15 mouse cellular contexts compared by ENCODE assay signal in genomic region chr5:5092736-5093135, GRCm38 (mm10).
DNase-seq lines count a peak whose midpoint lies in the region; ATAC-seq lines count a peak whose summit lies in the region.
"Had no signal": no experiment of that assay in that cellular context is flagged by ENCODE, and none has a peak within 500 bp of the region (broad histone marks: within the 10 kb centered on the region; RNA-seq: fewer than 3 reads in every experiment).

No protein-coding gene starts in this region.

- no peak overlapping the region for H3K4me3 ChIP-seq in forebrain, embryonic 13.5 days
- H3K4me3 ChIP-seq in forebrain, embryonic 10.5 days: no peak overlapping the region
- H3K4me3 ChIP-seq in midbrain, embryonic 12.5 days: no peak overlapping the region
- H3K4me3 ChIP-seq in midbrain, embryonic 16.5 days (ENCODE audit: low read depth, low read length): no peak overlapping the region
- H3K4me3 ChIP-seq in forebrain, embryonic 15.5 days: no peak overlapping the region
- H3K4me3 ChIP-seq: embryonic facial prominence, embryonic 10.5 days; limb, embryonic 12.5 days had no signal

- 0 out of 2 replicates have a peak, but pooled peaks cover 3% of the 10 kb centered on the region for H3K4me1 ChIP-seq in forebrain, embryonic 13.5 days
- no peaks in the 10 kb centered on the region for H3K4me1 ChIP-seq in forebrain, embryonic 10.5 days
- H3K4me1 ChIP-seq in midbrain, embryonic 12.5 days: 0 out of 2 replicates have a peak, but pooled peaks cover 3% of the 10 kb centered on the region
- no peaks in the 10 kb centered on the region for H3K4me1 ChIP-seq in midbrain, embryonic 16.5 days (ENCODE audit: control insufficient read depth, insufficient read depth, low read length)
- H3K4me1 ChIP-seq in forebrain, embryonic 15.5 days: 0 out of 2 replicates have a peak, but pooled peaks cover 3% of the 10 kb centered on the region
- H3K4me1 ChIP-seq: embryonic facial prominence, embryonic 10.5 days; limb, embryonic 12.5 days had no signal

- H3K4me2 ChIP-seq in forebrain, embryonic 13.5 days: no peak overlapping the region
- no peak overlapping the region for H3K4me2 ChIP-seq in midbrain, embryonic 12.5 days (replicated peaks)
- H3K4me2 ChIP-seq in midbrain, embryonic 16.5 days (ENCODE audit: low read length): no peak overlapping the region
- H3K4me2 ChIP-seq in forebrain, embryonic 15.5 days (replicated peaks): no peak overlapping the region
- H3K4me2 ChIP-seq: limb, embryonic 12.5 days had no signal

- peak; percentile 83 for ATAC-seq in forebrain, embryonic 13.5 days
- 0 out of 2 replicates have a peak, but pooled peaks have one; percentile 38 for ATAC-seq in midbrain, embryonic 12.5 days (ENCODE audit: low FRiP score, low read depth)
- ATAC-seq in midbrain, embryonic 16.5 days: no peak
- peak; percentile 87 for ATAC-seq in forebrain, embryonic 15.5 days (replicated peaks)
- ATAC-seq: inflammation-experienced regulatory T-cells, adult 6 months had no signal

- no peaks in the 10 kb centered on the region for H3K27me3 ChIP-seq in forebrain, embryonic 13.5 days
- H3K27me3 ChIP-seq in forebrain, embryonic 10.5 days (ENCODE audit: poor library complexity, severe bottlenecking): no peaks in the 10 kb centered on the region
- H3K27me3 ChIP-seq in midbrain, embryonic 12.5 days: no peaks in the 10 kb centered on the region
- H3K27me3 ChIP-seq in midbrain, embryonic 16.5 days (ENCODE audit: control insufficient read depth, insufficient read depth, low read depth, low read length): no peaks in the 10 kb centered on the region
- no peaks in the 10 kb centered on the region for H3K27me3 ChIP-seq in forebrain, embryonic 15.5 days
- H3K27me3 ChIP-seq: limb, embryonic 12.5 days had no signal

- no peak overlapping the region for H3K9ac ChIP-seq in forebrain, embryonic 13.5 days
- H3K9ac ChIP-seq in midbrain, embryonic 12.5 days (replicated peaks): no peak overlapping the region
- no peak overlapping the region for H3K9ac ChIP-seq in midbrain, embryonic 16.5 days (ENCODE audit: low read depth, low read length)
- H3K9ac ChIP-seq in forebrain, embryonic 15.5 days (replicated peaks): no peak overlapping the region
- H3K9ac ChIP-seq: limb, embryonic 12.5 days had no signal

- no peaks in the 10 kb centered on the region for H3K9me3 ChIP-seq in forebrain, embryonic 13.5 days (replicated peaks)
- no peaks in the 10 kb centered on the region for H3K9me3 ChIP-seq in forebrain, embryonic 10.5 days
- no peaks in the 10 kb centered on the region for H3K9me3 ChIP-seq in midbrain, embryonic 12.5 days
- H3K9me3 ChIP-seq in midbrain, embryonic 16.5 days (replicated peaks; ENCODE audit: control insufficient read depth, low read length, poor library complexity, severe bottlenecking): no peaks in the 10 kb centered on the region
- no peaks in the 10 kb centered on the region for H3K9me3 ChIP-seq in forebrain, embryonic 15.5 days
- H3K9me3 ChIP-seq: embryonic facial prominence, embryonic 10.5 days; G1E; limb, embryonic 12.5 days had no signal

- 0 out of 2 replicates have a peak overlapping the region, but pooled peaks have one; percentile 19 for H3K27ac ChIP-seq in forebrain, embryonic 13.5 days
- no peak overlapping the region for H3K27ac ChIP-seq in forebrain, embryonic 10.5 days
- no peak overlapping the region for H3K27ac ChIP-seq in midbrain, embryonic 12.5 days (replicated peaks)
- H3K27ac ChIP-seq in midbrain, embryonic 16.5 days (ENCODE audit: low read length): no peak overlapping the region
- peak overlapping the region; percentile 33; the same call in 1 of the 2 replicates for H3K27ac ChIP-seq in forebrain, embryonic 15.5 days (replicated peaks)
- H3K27ac ChIP-seq: embryonic facial prominence, embryonic 10.5 days; limb, embryonic 12.5 days had no signal

- 52% methylated on average over 7 of the region's 7 CpGs for WGBS in forebrain, embryonic 13.5 days
- WGBS in forebrain, embryonic 10.5 days: 84% methylated on average over 7 of the region's 7 CpGs
- 89% methylated on average over 7 of the region's 7 CpGs for WGBS in midbrain, embryonic 12.5 days
- WGBS in midbrain, embryonic 16.5 days: 75% methylated on average over 7 of the region's 7 CpGs
- 24% methylated on average over 7 of the region's 7 CpGs for WGBS in forebrain, embryonic 15.5 days

- no peak for DNase-seq in forebrain, embryonic 10.5 days (ENCODE audit: extremely low spot score, low spot score)
- DNase-seq in left cerebral cortex, postnatal 25 days (ENCODE audit: low spot score in 2 of 2): peak; percentile 27 to 45
- no peak for DNase-seq in heart, adult 18-20 months
- DNase-seq: adrenal gland, postnatal 25 days; cerebellum, adult 11-12 months; kidney, postnatal 14 days; lung, postnatal 4 days had no signal

- intact Hi-C loops in left cerebral cortex, postnatal 25 days (cut with DNase I): no loop called here

- H3K36me3 ChIP-seq in forebrain, embryonic 13.5 days (ENCODE audit: poor library complexity, severe bottlenecking): no peaks in the 10 kb centered on the region
- H3K36me3 ChIP-seq in forebrain, embryonic 10.5 days (replicated peaks): no peaks in the 10 kb centered on the region
- no peaks in the 10 kb centered on the region for H3K36me3 ChIP-seq in midbrain, embryonic 12.5 days
- no peaks in the 10 kb centered on the region for H3K36me3 ChIP-seq in midbrain, embryonic 16.5 days (ENCODE audit: control insufficient read depth, insufficient read depth, low read length)
- H3K36me3 ChIP-seq in forebrain, embryonic 15.5 days: no peaks in the 10 kb centered on the region
- H3K36me3 ChIP-seq: embryonic facial prominence, embryonic 10.5 days; G1E; limb, embryonic 12.5 days had no signal

Comparison
In these comparisons a context has a peak if more than half of its experiments do, and no peak if none do; other contexts are left out.
1. H3K27ac ChIP-seq: peak in forebrain, embryonic 13.5 days (single experiment) and forebrain, embryonic 15.5 days (single experiment); none in forebrain, embryonic 10.5 days (single experiment), midbrain, embryonic 12.5 days (single experiment) and midbrain, embryonic 16.5 days (single experiment).
2. DNase-seq: peak in left cerebral cortex, postnatal 25 days (2 of 2); none in forebrain, embryonic 10.5 days (single experiment) and heart, adult 18-20 months (0 of 2).